In the genomic region with DNA sequence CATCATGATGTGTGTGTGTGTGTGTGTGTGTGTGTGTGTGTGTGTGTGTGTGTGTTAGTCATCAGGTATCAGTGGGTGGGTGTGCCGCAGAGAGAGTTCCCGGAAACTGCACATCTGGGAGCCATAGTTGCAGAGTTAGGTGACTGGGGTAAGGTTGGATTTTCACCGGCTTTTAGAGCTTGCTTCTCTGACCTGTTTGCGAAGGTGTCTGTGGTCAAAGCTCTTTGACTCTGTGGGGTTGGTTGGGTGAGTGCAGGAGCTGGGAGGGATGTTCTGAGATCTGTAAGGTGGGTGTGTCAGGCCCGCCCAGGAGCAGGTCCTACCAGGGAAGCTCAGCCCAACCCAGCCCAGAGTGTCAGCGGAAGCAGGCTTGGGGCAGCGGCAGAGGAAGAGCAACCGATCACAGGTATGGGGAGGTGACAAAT, we compare ENCODE assay signal across 12 mouse cellular contexts. TPM values are rescaled to one million over a fixed set of nuclear protein-coding genes. Genes with fewer than 3 reads are reported as not detected.
DNase-seq lines count a peak whose midpoint lies in the region; ATAC-seq and TF ChIP-seq lines count a peak whose summit lies in the region.
"Had no signal": no experiment of that assay in that cellular context is flagged by ENCODE, and none has a peak within 500 bp of the region (broad histone marks: within the 10 kb centered on the region; RNA-seq: fewer than 3 reads in every experiment).

Lpar5 (plus strand) TSS at position 350 of the 425 bp plus-strand sequence.

- H3K4me1 ChIP-seq in lung, adult 2 months (ENCODE audit: control insufficient read depth, insufficient read depth, low read length): no peaks in the 10 kb centered on the region
- H3K4me1 ChIP-seq in MEL (ENCODE audit: control insufficient read depth in 1 of 2, insufficient read depth in 2 of 2, low read length in 2 of 2): peaks cover 11 to 20% of the 10 kb centered on the region in 2 experiments
- 0 out of 2 replicates have a peak, but pooled peaks cover 4% of the 10 kb centered on the region for H3K4me1 ChIP-seq in intestine, postnatal 0 days (replicated peaks; ENCODE audit: control insufficient read depth, insufficient read depth, low read length)
- H3K4me1 ChIP-seq in stomach, embryonic 15.5 days: no peaks in the 10 kb centered on the region; the same call in 1 of the 2 replicates
- peaks cover 10% of the 10 kb centered on the region for H3K4me1 ChIP-seq in hindbrain, embryonic 10.5 days (replicated peaks)

- H3K27ac ChIP-seq in MEL (ENCODE audit: control insufficient read depth, low read depth, low read length): peak within 1 kb of the TSS; percentile 3; the same call in 1 of the 2 replicates
- H3K27ac ChIP-seq in intestine, postnatal 0 days (ENCODE audit: low read depth, low read length): peak within 1 kb of the TSS; percentile 50
- H3K27ac ChIP-seq in stomach, embryonic 15.5 days: peak within 1 kb of the TSS; percentile 52; the same call in 1 of the 2 replicates
- no peak within 1 kb of the TSS for H3K27ac ChIP-seq in hindbrain, embryonic 10.5 days
- H3K27ac ChIP-seq: layer of hippocampus, adult 2 months had no signal

- no peak for DNase-seq in lung, adult 2 months
- DNase-seq in lung, postnatal 10 days: no peak
- peak; percentile 60 for DNase-seq in MEL (ENCODE audit: low read depth, low spot score)
- DNase-seq in adrenal gland, adult (ENCODE audit: inconsistent age in 2 of 2, low spot score in 1 of 2): no peak
- no peak for DNase-seq in hindbrain, embryonic 10.5 days (ENCODE audit: low spot score)
- no peak for DNase-seq in lung, postnatal 36 days
- DNase-seq: B cell, adult 2 months; gastrocnemius, postnatal 10 days had no signal

- no peak for TF ChIP-seq EP300 in MEL (IDR thresholded peaks at IDR 0.05; ENCODE audit: low read depth in 1 of 2, low read length in 2 of 2)

- 53% methylated on average over 8 of the region's 8 CpGs for WGBS in lung, adult 2 months
- 30% methylated on average over 8 of the region's 8 CpGs for WGBS in intestine, postnatal 0 days
- whole genome bisulfite sequencing in stomach, embryonic 15.5 days: 47% methylated on average over 8 of the region's 8 CpGs
- whole genome bisulfite sequencing in hindbrain, embryonic 10.5 days: 56% methylated on average over 8 of the region's 8 CpGs

- H3K9me3 ChIP-seq in MEL (replicated peaks; ENCODE audit: insufficient read depth, low read length): no peaks in the 10 kb centered on the region
- no peaks in the 10 kb centered on the region for H3K9me3 ChIP-seq in intestine, postnatal 0 days (ENCODE audit: control insufficient read depth)
- H3K9me3 ChIP-seq in stomach, embryonic 15.5 days: no peaks in the 10 kb centered on the region
- H3K9me3 ChIP-seq in hindbrain, embryonic 10.5 days: no peaks in the 10 kb centered on the region

- H3K36me3 ChIP-seq in MEL (ENCODE audit: control insufficient read depth in 1 of 2, insufficient read depth in 2 of 2, low read length in 2 of 2): peaks cover 0 to 9% of the 10 kb centered on the region in 2 experiments; a peak in 2 of 4 replicates
- H3K36me3 ChIP-seq in intestine, postnatal 0 days (ENCODE audit: control insufficient read depth, insufficient read depth): no peaks in the 10 kb centered on the region
- H3K36me3 ChIP-seq in stomach, embryonic 15.5 days: no peaks in the 10 kb centered on the region
- no peaks in the 10 kb centered on the region for H3K36me3 ChIP-seq in hindbrain, embryonic 10.5 days

- no peak for TF ChIP-seq POLR2A in lung, adult 2 months (IDR thresholded peaks at IDR 0.05; ENCODE audit: borderline replicate concordance, extremely low read depth, low read depth, low read length)
- no peak for TF ChIP-seq POLR2A in MEL (IDR thresholded peaks at IDR 0.05; ENCODE audit: control insufficient read depth in 1 of 2, insufficient read depth in 1 of 2, low read depth in 1 of 2, low read length in 2 of 2, poor library complexity in 1 of 2)

- H3K79me2 ChIP-seq in MEL (ENCODE audit: control insufficient read depth, insufficient read depth, low read length, poor library complexity): no peaks in the 10 kb centered on the region

- no peak within 1 kb of the TSS for H3K4me3 ChIP-seq in lung, adult 2 months (replicated peaks; ENCODE audit: extremely low read depth, low read depth, low read length)
- H3K4me3 ChIP-seq in MEL (ENCODE audit: control insufficient read depth in 1 of 2, insufficient read depth in 1 of 2, low read depth in 2 of 2, low read length in 2 of 2): peak within 1 kb of the TSS; percentile 32 to 51; a peak in 3 of 4 replicates
- H3K4me3 ChIP-seq in intestine, postnatal 0 days (ENCODE audit: low read depth, low read length): peak within 1 kb of the TSS; percentile 24
- H3K4me3 ChIP-seq in stomach, embryonic 15.5 days (replicated peaks): peak within 1 kb of the TSS; percentile 1; the same call in 1 of the 2 replicates
- H3K4me3 ChIP-seq in hindbrain, embryonic 10.5 days: no peak within 1 kb of the TSS
- H3K4me3 ChIP-seq: layer of hippocampus, adult 2 months had no signal

- H3K4me2 ChIP-seq in intestine, postnatal 0 days (replicated peaks; ENCODE audit: low read depth): peak within 1 kb of the TSS; percentile 65
- H3K4me2 ChIP-seq in stomach, embryonic 15.5 days: 0 out of 2 replicates have a peak within 1 kb of the TSS, but pooled peaks have one; percentile 11

- no peak for TF ChIP-seq RAD21 in MEL (IDR thresholded peaks at IDR 0.05; ENCODE audit: low read depth, low read length)

- no peaks in the 10 kb centered on the region for H3K27me3 ChIP-seq in MEL (ENCODE audit: control insufficient read depth in 1 of 2, insufficient read depth in 2 of 2, low read length in 2 of 2)
- H3K27me3 ChIP-seq in intestine, postnatal 0 days (replicated peaks; ENCODE audit: control insufficient read depth, insufficient read depth, low read length): no peaks in the 10 kb centered on the region
- H3K27me3 ChIP-seq in stomach, embryonic 15.5 days (replicated peaks): no peaks in the 10 kb centered on the region
- no peaks in the 10 kb centered on the region for H3K27me3 ChIP-seq in hindbrain, embryonic 10.5 days (ENCODE audit: insufficient read depth, poor library complexity, severe bottlenecking)

- TF ChIP-seq CTCF in lung, adult 2 months (IDR thresholded peaks at IDR 0.05; ENCODE audit: insufficient read depth, low read length): no peak
- no peak for TF ChIP-seq CTCF in MEL (IDR thresholded peaks at IDR 0.05 in 2 of 3, conservative IDR thresholded peaks at IDR 0.05 in 1 of 3; ENCODE audit: control insufficient read depth in 1 of 3, insufficient read depth in 1 of 3, low read depth in 2 of 3, low read length in 3 of 3, poor library complexity in 1 of 3, severe bottlenecking in 1 of 3)
- no peak for TF ChIP-seq CTCF in intestine, postnatal 0 days (IDR thresholded peaks at IDR 0.05; ENCODE audit: low read depth)

- ATAC-seq in intestine, postnatal 0 days: peak; percentile 27
- ATAC-seq in stomach, embryonic 15.5 days (ENCODE audit: insufficient read depth, low FRiP score, low read depth): no peak
- ATAC-seq: forebrain, embryonic 14.5 days had no signal

- H3K9ac ChIP-seq in MEL (ENCODE audit: control insufficient read depth, low read depth, low read length, poor library complexity, severe bottlenecking): peak within 1 kb of the TSS; percentile 24
- no peak within 1 kb of the TSS; the same call in 1 of the 2 replicates for H3K9ac ChIP-seq in intestine, postnatal 0 days (ENCODE audit: low read depth, low read length)
- no peak within 1 kb of the TSS for H3K9ac ChIP-seq in stomach, embryonic 15.5 days

TF ChIP-seq in MEL, 35 proteins besides CTCF, POLR2A, EP300 and RAD21:
- 0 out of 2 replicates have a peak, but pooled peaks have one; percentile 9 for TF ChIP-seq HCFC1 (IDR thresholded peaks at IDR 0.05; ENCODE audit: low read depth, low read length)
- 0 out of 2 replicates have a peak, but pooled peaks have one; percentile 15 for TF ChIP-seq SIN3A (IDR thresholded peaks at IDR 0.05; ENCODE audit: low read length)
- no peak for TF ChIP-seq ZMIZ1 (IDR thresholded peaks at IDR 0.05; ENCODE audit: low read depth, low read length)
- TF ChIP-seq RCOR1 (IDR thresholded peaks at IDR 0.05; ENCODE audit: low read depth, low read length): no peak
- TF ChIP-seq ELF1 (IDR thresholded peaks at IDR 0.05; ENCODE audit: low read depth, low read length): 0 out of 2 replicates have a peak, but pooled peaks have one; percentile 10

RNA-seq across cellular contexts. Expression of gene Lpar5, which starts in this region (rescaled TPM):
- 6.5 and 13.9 TPM in 2 replicates for polyA plus RNA-seq in lung, adult 2 months (2012; rRNA removed)
- 2.8 and 3.5 TPM in 2 replicates for total RNA-seq in MEL (2012; rRNA removed)
- 10 to 100 TPM in 1 of 2 experiments, not detected in 1; 16.2 TPM for polyA plus RNA-seq in MEL (2012; ENCODE audit: insufficient read depth in 1 of 2, insufficient read length in 2 of 2, low read depth in 1 of 2, low replicate concordance in 2 of 2, missing spikeins in 1 of 2)
- 9.2 and 9.9 TPM in 2 replicates for polyA plus RNA-seq in intestine, postnatal 0 days (2015; fragmentation: Nextera tagmentation; extraction: Ambion mirVana)
- 4.6 and 5.0 TPM in 2 replicates for polyA plus RNA-seq in stomach, embryonic 15.5 days (2015; fragmentation: Nextera tagmentation; extraction: Ambion mirVana)
- polyA plus RNA-seq in hindbrain, embryonic 10.5 days (2016; fragmentation: Nextera tagmentation; extraction: Ambion mirVana): 0.10 TPM in 1 of 2 replicates, not detected in the other

Comparison
In these comparisons a context has a peak if more than half of its experiments do, and no peak if none do; other contexts are left out.
1. H3K4me3 ChIP-seq: peak in MEL (2 of 2), intestine, postnatal 0 days (single experiment) and stomach, embryonic 15.5 days (single experiment); none in lung, adult 2 months (single experiment) and hindbrain, embryonic 10.5 days (single experiment).